Mouse (Mus musculus) lung, adult 2 months (tissue): ENCODE data around the gene Dqx1. TPM values are rescaled to one million over a fixed set of nuclear protein-coding genes. Genes with fewer than 3 reads are reported as not detected.

Experiments used
- DNase-seq: peaks from one replicate; pipeline ENCODE4 v3.0.0; 2022
- H3K4me1 ChIP-seq: fragments of 200-500 bp; 2 replicates; pipeline ENCODE4 v1.6.1; 2011; ENCODE audit warnings: low read length; ENCODE audit not compliant: control insufficient read depth, insufficient read depth
- H3K4me3 ChIP-seq: fragments of 200-500 bp; replicated peaks from 2 replicates; pipeline ENCODE3; 2011; ENCODE audit warnings: low read depth, mild to moderate bottlenecking, control low read depth, low read length; ENCODE audit errors: extremely low read depth
- CTCF ChIP-seq: fragments of 200-500 bp; IDR thresholded peaks from 2 replicates; pipeline ENCODE4 v1.5.1; 2011; ENCODE audit warnings: mild to moderate bottlenecking, low read length, control low read depth; ENCODE audit not compliant: insufficient read depth
- POLR2A ChIP-seq: fragments of 200-500 bp; IDR thresholded peaks from 2 replicates; pipeline ENCODE4 v1.6.1; 2011; ENCODE audit warnings: low read depth, mild to moderate bottlenecking, control low read depth, low read length, borderline replicate concordance; ENCODE audit errors: extremely low read depth
- whole genome bisulfite sequencing: fragments of 180-500 bp; shearing (Covaris S2); methylation state at CpG from one replicate; pipeline ENCODE4 v1.1.7; 2018; 5-methylcytosine and 5-hydroxymethylcytosine counted together
- polyA plus RNA-seq: library from polyadenylated mRNA; depleted of rRNA; stranded (reverse); fragments of >200 nt; gene quantifications from 2 replicates; pipeline ENCODE4 v1.2.3, GENCODE M21; 2012; rRNA removed

The Dqx1 gene
- polyA plus RNA-seq: 3.6 and 4.3 TPM in 2 replicates

DNA sequence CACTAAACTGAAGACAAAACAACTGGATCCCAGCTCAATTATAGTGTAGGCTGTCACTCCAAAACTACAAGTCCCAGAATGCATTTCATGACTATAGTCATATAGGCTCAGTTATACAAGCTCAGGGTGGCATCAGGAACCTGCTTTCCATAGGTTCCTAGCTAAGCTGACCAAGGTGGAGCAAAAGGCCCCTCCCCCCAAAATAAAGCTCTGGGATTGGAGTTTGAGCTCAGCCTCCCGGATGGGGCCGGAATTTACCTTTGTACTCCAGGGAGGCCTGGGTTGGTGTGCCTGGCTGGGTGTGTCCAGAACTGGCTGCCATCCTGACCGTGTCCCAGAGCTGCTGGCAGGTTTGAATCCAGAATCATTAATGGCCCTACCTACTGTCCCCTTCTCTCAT is at the start of gene Dqx1:
Dqx1 (plus strand) TSS at position 55 of the 400 bp plus-strand sequence.
- peak; percentile 14; the same call in 1 of the 2 replicates for TF ChIP-seq POLR2A
- TF ChIP-seq CTCF: no peak
- no peak within 1 kb of the TSS for H3K4me3 ChIP-seq
- no peak for DNase-seq
- H3K4me1 ChIP-seq: peaks cover 10% of the 10 kb centered on the region
- WGBS: 45% methylated on average over 3 of the region's 3 CpGs

DNA sequence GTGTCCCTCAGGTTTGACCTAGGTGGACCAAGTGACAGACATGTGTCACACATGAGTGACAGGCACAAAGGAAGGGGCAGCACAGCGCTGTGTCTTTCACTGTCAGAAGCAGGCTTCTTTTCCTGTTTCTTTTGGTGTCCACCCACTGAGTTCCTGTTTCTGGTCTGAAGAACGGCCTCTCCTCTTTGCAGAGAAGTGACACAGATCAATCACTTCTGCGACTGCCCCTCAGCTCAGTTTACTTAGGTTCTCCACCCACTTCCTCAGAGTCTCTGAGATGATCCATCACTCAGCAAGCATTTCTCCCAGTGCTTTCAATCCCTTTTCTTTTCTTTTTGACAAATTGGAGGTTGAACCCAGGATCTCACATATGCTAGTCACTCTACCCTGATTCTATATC is 49.0 kb upstream of the Dqx1 start:
- no peak for TF ChIP-seq CTCF
- TF ChIP-seq POLR2A: no peak
- Histone ChIP-seq H3K4me3 (no peak overlapping the region), H3K4me1 (peaks cover 17% of the 10 kb centered on the region)
- no peak for DNase-seq
- WGBS: 20% methylated on average over 3 of the region's 3 CpGs

DNA sequence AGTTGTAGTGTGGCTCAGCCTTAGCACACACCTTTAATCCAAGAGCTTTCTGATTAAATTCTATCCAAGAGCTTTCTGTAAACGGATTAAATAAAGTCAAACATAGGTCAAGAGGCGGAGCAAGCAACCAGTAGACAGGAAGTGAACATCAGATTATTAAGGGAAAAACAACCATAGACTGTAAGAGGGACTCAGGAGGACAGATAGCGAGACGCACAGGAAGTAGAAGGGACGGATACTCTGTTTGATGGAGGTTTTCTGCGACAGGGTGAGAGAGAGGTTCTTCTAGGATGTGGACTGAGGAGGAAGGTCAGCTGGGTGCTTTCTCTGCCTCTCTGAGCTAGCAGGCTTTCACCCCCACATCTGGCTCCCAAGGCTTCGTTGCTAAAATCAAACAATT is 47.6 kb upstream of the Dqx1 start:
- Histone ChIP-seq H3K4me1 (peaks cover 17% of the 10 kb centered on the region), H3K4me3 (no peak overlapping the region)
- TF ChIP-seq POLR2A (no peak), CTCF (no peak)
- WGBS: 23% methylated on average over 7 of the region's 7 CpGs
- no peak for DNase-seq

DNA sequence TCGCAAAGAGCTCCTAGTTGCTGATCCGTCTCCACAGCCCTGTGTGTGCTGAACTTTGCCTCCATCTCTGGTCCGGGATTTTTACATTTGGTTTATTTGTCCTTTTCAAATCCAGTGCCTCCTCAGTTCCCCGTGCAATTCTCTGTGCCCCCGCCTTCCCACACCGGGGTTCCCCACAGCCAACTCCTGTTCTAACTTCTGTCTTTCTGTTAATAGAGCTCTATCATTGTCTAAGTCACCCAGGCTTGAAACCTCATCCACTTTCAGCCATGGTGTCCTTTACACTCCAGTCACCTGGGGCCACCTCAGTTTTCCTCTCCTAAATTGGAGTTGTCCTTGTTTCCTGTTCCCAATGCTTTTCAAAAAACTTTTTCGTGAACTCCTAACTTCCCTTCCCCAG is 46.4 kb upstream of the Dqx1 start:
- DNase-seq: no peak
- TF ChIP-seq POLR2A: no peak
- no peak for TF ChIP-seq CTCF
- Histone ChIP-seq H3K4me1 (peaks cover 15% of the 10 kb centered on the region), H3K4me3 (no peak overlapping the region)
- WGBS: 79% methylated on average over 7 of the region's 7 CpGs

DNA sequence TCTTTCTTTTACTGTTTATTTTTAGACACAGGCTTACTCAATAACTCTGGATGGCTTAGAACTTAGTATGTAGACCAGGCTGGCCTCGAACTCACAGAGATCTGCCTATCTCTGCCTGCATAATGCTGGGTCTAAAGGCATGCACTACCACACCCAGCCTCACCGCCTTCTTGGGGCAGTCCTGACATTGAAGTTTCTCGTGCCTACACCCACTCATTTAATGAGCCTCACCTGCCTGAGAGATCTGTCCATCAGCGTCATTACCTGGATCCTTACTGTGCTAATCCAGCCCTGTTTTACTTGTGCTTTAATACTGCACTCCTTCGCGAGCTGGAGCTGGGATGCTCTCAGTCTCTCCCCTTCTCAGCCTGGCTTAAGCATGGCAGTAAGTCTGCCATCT is 45.9 kb upstream of the Dqx1 start:
- Histone ChIP-seq H3K4me1 (peaks cover 15% of the 10 kb centered on the region), H3K4me3 (no peak overlapping the region)
- WGBS: 79% methylated on average over 6 of the region's 6 CpGs
- DNase-seq: no peak
- TF ChIP-seq CTCF: no peak

DNA sequence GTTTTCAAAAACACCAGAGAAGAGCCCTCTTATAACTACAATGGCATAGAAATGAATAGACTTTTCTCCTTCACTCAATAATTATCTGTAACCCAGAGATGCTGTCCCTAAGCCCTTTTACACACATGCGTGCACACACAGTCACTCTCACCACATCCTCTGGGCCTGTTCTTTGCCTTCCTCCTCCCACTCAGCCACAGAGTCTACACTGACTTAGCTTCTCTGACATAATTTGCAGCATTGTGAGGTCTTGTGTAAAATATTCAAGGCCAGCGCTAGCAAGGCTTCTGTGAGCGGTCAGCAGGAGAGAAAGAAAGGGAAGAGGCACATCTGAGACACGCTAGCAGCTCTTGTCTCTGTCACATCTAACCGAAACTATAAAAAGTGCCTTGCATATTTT is 44.2 kb upstream of the Dqx1 start:
- no peak for DNase-seq
- WGBS: 71% methylated on average over 5 of the region's 5 CpGs
- TF ChIP-seq CTCF: no peak
- TF ChIP-seq POLR2A: no peak

DNA sequence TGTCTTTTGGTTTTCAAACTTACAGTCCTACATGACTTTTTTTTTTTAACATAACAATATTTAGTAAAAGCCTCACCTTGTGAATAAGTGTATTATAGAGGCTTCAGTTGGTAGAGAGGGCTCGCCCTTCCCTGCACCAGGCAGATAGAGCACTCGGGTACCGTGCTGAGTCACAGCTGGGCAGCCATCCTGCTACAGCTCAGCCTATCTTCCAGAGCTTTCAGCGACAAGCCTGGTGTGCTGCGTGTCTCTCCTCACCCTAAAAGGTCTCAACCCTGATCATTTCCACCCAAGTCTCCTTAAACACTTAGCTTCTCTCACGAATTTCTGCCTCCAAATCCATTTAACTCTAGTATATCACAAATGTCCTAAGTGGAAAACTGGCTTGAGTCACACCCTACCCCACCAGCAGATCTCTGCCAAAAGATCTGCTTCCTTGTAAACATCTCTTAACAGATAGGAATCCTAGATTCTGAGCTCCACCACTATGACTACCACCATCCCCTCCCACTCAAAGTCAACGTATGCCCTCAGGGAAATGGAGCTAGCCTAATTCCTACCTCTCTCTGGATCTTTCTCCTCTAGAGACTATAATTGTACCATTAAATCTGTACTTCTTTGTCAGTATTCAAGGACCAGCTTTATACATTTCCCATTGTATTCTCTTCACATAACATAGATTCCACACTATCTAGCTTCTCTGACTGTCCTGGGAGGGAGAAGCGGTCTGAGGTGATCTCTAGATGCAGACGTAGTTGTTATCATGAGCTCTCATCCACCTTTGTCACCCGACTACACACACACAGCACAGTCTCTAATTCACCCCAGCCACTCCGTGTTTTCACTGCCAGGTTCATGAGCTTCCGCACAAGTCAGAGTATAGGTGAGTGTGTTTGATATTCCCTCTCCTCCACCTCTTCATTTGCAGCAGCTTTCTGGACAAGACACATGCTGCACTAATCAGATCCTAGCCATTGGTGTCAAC is 42.9 kb upstream of the Dqx1 start:
- no peak for DNase-seq
- WGBS: 47% methylated on average over 12 of the region's 12 CpGs
- Histone ChIP-seq H3K4me1 (peaks cover 15% of the 10 kb centered on the region), H3K4me3 (peak overlapping the region; percentile 2)
- TF ChIP-seq POLR2A: no peak
- TF ChIP-seq CTCF: no peak

More for the DNA sequence above, 44.2 kb upstream of the Dqx1 start:
- no peak overlapping the region for H3K4me3 ChIP-seq
- H3K4me1 ChIP-seq: peaks cover 17% of the 10 kb centered on the region

DNA sequence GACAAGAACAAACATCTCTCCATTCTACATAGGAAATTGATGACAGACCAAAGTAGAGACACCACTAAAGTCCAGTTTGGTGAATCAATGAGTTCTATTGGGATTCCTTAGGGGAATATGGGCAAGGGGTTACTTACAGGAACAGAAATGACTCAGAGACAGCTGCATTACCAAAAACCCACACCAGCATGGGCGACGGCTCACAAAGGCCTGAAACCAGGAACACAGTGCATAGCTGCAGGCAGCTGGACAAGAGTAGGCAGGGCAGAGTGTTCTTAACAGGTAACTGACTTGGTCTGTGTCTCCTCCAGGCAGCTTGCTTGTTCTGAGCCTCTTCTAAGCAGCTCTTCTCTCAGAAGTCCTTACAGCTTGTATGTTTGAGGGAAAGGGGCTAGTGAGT is 41.9 kb upstream of the Dqx1 start:
- Histone ChIP-seq H3K4me1 (peaks cover 15% of the 10 kb centered on the region), H3K4me3 (no peak overlapping the region)
- WGBS: 90% methylated on average over 2 of the region's 2 CpGs
- DNase-seq: no peak
- TF ChIP-seq CTCF (no peak), POLR2A (no peak)

DNA sequence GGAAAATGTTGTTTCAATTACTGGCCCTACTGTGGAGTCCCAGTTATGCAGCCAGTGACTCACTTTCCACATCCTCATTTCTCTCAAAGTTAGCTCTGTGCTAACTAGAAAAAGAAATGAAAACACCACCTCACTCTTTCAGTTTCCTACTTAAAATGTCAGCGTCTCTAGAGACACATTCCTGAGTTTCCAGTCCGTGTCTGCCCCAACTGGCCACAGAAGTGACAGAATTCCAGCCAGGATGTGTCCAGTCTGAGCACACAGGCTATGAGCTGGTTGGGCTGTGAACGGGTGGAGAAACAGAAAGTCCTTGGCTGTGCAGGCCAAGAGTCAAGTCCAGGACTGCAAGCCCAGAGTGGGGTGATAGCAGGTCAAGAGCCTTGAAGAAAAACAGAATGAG is 40.5 kb upstream of the Dqx1 start:
- 35% methylated on average over 3 of the region's 3 CpGs for WGBS
- Histone ChIP-seq H3K4me3 (no peak overlapping the region), H3K4me1 (peaks cover 15% of the 10 kb centered on the region)
- TF ChIP-seq CTCF: no peak
- TF ChIP-seq POLR2A: no peak
- DNase-seq: no peak

DNA sequence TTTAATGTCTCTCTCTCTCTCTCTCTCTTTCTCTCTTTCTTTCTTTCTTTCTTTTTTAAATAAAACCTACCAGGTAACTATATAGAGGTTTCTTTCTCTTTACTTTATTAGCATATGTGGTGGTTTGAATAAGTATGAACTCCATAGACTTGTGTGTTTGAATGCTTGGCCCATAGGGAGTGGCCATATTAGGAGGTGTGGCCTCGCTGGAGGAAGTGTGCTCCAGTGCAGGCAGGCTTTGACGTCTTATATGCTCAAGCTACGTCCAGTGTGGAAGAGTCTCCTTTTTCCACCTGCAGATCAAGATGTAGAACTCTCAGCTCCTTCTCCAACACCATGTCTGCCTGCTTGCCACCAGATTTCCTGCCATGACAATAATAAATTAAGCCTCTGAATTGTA is 38.6 kb upstream of the Dqx1 start:
- WGBS: 66% methylated on average over 3 of the region's 3 CpGs
- H3K4me1 ChIP-seq: peaks cover 10% of the 10 kb centered on the region
- no peak for TF ChIP-seq POLR2A
- no peak for TF ChIP-seq CTCF
- no peak overlapping the region for H3K4me3 ChIP-seq
- no peak for DNase-seq
